Mouse (Mus musculus) MEL-GATA-1-ER (cell line): Measurements from ENCODE around the gene Ing1.
A peak's percentile ranks its signal among the peaks of the same experiment; 100 is the strongest.
"Not testable (repeated sequence)": the region's sequence is repeated elsewhere in the genome, so short reads cannot be mapped to it uniquely, and the experiment has no call there.

Experiments used
- DNase-seq: peaks from one replicate; pipeline ENCODE4 v3.0.0-alpha.2; 2012; ENCODE audit warnings: low read depth; ENCODE audit errors: extremely low read depth

The Ing1 gene

DNA sequence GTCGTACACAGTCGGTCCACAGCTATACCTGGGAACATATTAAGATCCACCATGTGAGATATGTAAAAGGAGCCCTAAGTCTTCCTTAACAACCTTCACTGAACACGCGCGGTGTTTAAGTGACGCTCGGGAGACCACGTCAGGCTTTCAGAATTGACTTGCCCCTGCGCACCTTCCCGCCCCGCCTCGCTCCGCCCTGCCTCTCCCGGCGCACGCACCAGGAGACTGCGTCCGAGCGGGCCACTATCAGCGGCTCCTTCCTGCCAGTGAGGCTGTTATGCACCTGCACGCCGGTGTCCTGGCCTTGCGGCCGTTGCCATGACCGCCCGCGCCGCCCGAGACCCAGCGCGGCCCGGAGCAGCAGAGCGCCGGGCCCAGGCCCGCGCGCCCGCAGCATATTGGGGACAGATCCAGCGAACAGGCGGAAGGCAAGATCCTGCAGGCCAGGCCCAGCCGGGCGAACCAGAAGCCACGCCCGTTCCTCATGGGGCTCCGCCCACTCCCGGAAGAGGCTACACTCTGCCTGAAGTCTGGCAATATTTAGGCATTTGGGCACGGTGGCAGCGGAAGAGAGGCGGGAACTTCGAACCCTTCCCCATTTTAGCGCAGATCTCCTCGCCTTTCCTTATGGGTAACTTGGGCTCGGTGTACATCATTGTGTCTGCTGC, 5.0 kb upstream of the Ing1 start, which contains the start of gene Cars2:
Gene Cars2 (minus strand): TSS at position 503 of the 668 bp plus-strand sequence.
- peak; percentile 86 for DNase-seq

DNA sequence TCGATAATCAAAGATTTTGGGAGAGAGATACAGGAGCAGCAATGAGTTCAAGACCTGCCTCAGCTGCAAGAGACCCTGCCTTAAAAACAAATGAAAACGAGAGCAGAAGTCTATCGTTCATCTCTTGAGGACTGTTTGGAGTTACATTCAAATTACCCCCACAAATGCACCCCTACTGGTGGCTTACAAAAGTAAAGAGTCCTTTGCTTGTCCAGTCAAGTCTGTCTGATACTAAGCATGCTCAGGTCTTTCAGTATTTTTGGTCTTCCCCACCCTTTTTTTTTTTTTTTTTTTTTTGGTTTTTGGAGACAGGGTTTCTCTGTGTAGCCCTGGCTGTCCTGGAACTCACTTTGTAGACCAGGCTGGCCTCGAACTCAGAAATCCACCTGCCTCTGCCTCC, 3.9 kb upstream of the Ing1 start:
- DNase-seq, result not testable (repeated sequence)

DNA sequence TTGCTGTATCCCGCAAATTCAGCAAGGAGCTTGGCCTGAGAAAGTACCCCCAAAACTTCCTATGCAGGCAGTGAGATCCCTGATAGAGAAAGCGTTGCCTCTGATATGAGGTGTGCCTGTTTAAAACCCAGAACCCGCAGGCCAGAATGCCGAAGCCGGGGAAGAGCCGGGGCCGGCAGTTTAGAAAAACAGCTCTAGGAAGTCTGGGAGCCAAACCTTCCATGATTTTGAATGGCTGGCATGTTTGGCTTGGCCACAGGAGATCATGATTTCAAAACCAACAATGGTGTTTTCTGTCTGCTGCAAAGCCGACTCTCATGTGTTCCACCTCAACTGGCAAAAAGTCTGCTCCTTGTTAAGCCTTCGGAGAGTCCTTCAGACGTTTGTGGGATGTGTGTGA, 3.0 kb upstream of the Ing1 start:
- no peak for DNase-seq

DNA sequence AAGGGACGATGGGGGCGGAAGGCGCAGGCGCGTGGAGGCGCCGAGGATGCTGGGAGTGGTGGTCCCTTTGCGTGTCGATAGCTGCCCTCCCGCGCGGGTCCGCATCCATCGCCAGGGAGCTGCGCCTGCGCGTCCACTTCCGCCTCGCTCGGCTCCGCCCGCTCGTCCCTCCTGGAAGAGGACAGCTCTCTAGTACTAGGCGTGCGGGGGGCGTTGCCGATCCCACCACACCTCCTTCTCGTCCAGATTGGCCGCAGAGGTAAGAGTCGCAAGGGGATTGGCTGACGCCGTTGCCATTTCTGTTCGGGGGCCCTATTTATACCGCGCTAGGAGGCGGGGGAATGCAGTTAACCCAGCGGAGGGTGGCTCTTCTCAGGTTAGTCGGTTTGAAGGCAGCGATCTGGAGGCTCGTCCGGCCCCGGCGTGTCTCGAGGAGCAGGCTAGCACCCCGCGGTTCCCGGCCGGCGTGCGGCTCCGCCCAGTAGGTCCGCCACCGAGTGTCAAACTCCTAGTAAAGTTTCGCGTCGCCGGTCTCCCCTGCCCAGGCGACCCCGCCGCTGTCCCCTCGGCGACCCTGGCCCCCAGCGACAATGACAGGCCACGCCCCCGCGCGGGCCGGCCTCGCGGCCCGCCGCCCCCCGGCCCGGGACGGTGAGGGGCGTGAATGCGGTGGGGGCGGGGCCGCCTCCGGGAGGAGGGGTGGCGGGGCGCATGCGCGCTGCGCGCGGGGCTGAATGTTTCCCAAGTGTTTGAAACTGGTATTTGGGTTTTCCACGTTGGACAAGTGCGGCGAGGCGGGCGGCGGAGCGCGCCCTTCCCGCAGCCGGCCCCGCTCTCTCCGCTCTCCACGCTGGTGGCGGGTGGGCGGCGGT, 585 bp downstream of the Ing1 start:
- peak; percentile 97 for DNase-seq

- DNase-seq, result no peak
Measured at GRCm38 (mm10) chr8:11556691-11557423, 1.5 kb downstream of the Ing1 start.

DNA sequence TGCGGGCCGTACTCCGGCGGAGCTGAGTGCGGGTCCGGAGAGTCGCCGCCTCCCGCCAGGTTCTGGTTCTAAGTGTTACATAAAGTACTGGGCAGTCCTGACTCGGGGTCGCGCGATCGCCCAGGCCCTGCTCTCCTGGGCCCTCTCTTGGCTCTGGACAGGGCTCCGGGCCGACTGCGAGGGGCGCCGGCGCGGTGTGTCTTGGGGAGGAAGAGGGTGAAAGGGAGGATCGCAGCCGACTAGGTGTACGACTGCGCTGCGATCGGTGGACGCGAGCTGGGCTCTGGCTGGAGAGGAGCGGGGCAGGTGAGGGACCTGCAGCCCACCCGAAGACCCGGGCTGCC, 2.0 kb downstream of the Ing1 start:
- no peak for DNase-seq

GRCm38 (mm10) chr8:11557768-11558629, 2.6 kb downstream of the Ing1 start:
- DNase-seq, result peak; percentile 97

DNA sequence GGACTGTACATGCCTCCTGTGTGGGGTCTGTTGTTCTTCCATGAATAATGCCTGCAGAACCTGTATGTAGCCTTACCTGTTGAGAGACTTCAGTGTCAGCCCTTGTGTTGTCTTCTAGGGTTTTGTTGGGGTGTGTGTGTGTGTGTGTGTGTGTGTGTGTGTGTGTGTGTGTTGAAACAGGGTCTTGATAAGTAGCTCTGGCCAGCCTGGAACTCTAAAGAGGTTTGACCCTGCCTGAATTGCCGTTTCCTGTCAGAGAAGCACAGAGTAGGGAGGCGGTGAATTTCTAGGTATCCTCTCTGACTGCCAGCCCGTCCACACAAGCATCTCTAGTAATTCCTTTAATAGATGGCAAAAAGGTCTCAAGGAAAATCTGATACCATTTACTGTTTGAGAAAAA, 4.1 kb downstream of the Ing1 start:
- no peak for DNase-seq

DNA sequence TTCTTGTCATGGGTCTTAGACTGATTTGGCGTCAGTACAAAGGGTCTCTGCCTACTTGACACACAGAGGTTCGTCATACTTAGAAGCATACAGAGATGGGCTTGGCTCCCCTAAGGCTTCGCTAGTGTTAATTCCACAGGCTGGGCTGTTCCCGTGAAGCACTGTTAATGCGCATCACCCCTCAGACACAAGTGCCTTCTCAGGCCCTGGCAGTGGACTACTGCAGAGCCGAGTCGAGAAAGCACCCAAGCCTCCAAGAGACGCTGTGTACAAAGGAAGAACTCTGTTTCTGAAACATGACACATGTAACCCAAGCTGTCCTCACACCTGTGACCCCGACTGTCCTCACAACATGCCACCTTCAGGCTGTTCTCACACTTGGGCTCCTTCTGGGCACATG, 4.8 kb downstream of the Ing1 start:
- DNase-seq, result no peak

DNA sequence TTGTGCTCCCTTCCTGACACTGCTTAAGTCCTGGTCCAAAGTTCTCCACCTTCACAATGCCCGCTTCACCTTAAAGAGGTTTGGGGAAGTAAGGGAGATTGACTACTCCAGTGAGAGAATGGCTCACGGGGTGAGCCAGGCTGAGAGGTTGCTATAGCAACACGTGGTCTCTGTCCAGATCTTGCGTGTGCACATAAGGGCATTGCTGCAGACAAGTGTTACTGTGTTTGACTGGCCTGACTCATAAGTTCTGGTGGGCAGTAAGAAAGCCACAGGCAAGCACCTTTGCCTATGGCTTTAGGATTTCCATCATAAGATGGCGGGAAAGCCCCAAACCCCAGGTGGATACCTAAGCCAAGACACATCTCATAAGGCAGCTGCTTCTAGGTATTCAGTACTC, 8.9 kb downstream of the Ing1 start:
- DNase-seq, result no peak

DNA sequence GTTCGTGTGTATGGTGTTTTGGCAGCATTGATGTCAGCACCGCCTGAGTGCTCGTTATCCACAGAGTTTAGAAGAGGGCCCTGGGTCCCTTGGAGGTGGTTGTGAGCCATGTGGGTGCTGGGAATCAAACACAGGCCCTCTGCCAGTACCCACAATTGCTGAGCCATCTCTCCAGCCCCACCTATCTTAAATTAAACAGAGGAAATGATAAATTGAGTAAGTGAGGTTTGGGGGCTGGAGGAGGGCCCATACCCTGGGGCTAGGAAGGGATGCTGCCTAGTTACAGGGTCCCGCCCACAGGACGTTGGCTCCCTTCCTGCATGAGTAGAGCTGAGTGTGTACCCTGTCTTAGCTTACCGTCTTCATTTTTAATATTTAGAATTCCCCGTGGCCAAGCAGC, 9.3 kb downstream of the Ing1 start:
- no peak for DNase-seq

DNA sequence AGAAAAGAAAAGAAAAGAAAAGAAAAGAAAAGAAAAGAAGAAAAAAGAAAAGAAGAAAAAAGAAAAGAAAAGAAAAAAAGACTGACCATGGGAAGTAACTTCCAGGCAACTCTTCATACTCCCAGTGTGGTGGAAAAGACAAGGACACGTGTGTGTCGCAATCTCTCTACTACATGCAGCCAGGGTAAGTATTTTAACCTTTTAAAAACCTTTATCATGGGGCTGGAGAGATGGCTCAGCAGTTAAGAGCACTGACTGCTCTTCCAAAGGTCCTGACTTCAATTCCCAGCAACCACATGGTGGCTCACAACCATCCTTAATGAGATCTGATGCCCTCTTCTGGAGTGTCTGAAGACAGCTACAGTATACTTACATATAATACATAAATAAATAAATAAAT, 12.8 kb downstream of the Ing1 start:
- not testable (repeated sequence) for DNase-seq

GRCm38 (mm10) chr8:11569260-11570097, 14.1 kb downstream of the Ing1 start:
- DNase-seq, result no peak

DNA sequence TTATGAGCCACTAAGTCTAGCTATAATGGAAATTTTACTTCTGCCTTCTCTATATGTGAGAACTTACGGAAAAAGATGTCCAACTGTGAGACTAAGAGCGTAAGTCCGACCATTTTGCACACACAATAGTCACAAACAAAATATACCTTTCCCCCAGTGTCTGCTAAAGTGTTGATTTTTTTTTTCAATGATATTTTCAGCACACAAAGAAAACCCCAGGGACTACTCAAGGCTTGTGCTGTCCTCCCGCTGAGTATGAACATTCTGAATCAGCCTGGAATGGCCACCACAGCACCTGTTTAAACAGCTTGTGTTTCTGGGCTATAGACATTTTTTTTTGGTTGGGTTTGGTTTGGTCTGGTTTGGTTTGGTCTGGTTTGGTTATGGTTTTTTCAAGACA, 15.4 kb downstream of the Ing1 start:
- no peak for DNase-seq

DNA sequence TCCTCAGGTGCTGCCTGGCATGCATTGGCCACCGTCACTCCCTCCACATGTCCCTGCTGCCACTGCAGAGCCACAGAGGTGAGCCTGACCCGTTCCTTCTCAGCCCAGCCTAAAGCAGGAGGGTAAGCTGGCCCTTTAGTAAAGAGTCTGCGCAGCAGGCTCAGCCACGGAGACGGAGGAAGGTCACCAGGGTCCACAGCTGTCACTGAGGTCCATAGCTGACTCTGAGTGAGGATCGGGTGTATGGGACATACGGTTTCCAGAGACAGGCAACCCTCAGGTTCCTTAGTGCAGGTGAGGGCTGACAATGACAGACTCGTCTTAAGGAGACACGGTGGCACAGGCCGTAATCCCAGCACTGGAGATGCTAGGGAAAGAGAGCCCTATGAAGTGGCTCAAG, 16.6 kb downstream of the Ing1 start:
- DNase-seq, result no peak

DNA sequence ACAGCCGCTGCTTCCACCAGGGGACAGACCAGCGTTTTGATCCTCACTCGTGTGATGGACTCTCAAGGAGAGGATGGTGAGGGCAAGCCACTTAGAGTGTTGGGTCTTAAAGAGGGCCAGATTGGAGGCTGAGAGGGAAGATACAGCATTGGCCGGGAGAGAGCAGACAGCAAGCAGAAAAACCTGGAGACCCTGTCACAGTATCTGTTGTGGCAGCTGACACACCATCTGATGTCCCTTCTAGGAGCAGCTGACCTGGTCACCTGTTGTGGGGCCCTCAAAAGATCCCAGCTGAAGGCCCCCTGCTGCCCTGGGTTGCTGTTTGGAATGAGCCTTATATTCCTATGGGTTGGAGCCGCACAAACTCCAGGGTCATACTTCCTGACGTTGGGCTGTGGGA, 17.1 kb downstream of the Ing1 start:
- DNase-seq, result no peak

DNA sequence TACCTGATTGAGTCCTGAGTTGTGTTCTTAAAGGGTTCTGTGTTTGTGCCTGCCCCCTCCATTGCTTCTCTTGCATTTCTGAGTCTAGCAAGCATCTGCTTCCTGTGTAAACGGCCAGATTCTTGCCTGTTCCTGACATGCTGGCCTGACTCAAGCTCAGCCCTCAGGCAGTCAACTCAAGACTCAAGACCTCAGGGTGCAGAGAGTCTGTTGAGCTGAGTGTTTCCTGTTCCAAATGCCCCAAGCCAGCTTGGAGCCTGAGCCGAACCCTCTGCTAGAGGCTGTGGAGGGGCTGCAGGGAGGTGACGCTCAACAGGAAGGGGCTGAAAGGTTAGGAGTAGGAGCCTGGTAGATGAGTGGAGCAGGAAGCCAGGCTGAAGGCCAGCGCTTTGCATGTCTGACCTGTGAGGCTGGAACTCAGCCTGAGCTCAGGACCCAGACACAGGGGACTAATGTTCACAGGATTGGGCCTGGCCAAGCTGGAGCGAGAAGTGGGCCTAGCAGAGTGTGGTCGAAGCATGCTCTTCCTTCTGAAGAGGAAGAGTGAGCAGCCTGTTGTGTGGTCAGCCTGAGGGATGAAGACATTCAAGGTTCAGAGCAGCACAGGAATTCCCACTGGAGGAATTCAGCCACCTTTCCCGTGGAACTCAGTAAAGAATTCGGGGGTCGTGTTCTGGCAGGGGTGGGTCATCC, 19.7 kb downstream of the Ing1 start:
- no peak for DNase-seq

DNA sequence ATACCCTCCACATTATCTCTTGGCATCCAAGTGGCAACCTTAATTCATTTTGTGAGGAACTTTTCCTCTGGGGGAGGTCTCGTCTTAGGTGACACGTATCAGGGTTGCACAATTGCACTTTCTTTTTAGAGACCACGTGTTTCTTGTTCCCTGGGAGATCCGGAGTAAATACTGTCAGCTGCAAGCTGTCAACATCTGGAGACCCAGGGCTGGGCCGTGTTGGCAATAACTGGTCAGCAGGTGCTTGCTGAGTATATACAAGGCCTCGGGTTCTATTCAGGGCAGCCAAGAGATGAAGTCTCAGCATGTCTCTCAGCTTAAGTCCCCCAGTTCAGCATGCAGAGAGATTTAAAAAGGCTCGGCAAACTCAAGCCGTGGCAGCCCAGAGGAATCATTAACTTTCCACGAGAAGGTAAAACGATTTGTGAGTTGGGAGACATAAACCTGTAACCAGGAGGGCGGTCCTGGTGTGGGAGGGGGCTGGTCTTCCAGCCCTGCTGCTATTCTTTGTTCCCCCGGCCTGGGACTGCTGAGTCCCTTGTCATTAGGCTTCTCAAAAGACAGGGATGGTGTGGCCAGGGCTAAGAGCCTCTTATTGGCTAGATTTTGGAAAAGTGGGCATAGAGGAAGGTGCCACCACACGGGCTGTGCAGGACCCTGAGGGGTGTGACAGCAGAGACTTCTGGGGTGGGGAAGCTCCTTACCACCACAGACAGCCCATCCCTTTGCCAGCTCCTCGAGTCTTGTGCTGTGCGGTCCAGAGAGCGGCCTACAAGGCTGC, 20.4 kb downstream of the Ing1 start:
- no peak for DNase-seq
